Mouse (Mus musculus) neural tube, embryonic 13.5 days (tissue): ENCODE results near the gene Gria3. TPM values are rescaled to one million over a fixed set of nuclear protein-coding genes. Genes with fewer than 3 reads are reported as not detected.

ENCODE experiments used
- ATAC-seq: fragments of 200-750 bp; cut with Nextera tagmentation; 2 replicates; pipeline ENCODE4 v1.8.0; 2017; ENCODE audit warnings: low read depth, mild to moderate bottlenecking, moderate TSS enrichment, moderate library complexity
- H3K27ac ChIP-seq: fragments of 300-500 bp; sonication (generic); replicated peaks from 2 replicates; pipeline ENCODE4 v1.5.1; 2015; ENCODE audit warnings: moderate library complexity, mild to moderate bottlenecking, inconsistent platforms
- H3K27me3 ChIP-seq: fragments of 300-500 bp; sonication (generic); 2 replicates; pipeline ENCODE4 v1.6.1; 2015; ENCODE audit warnings: mild to moderate bottlenecking, inconsistent platforms
- H3K36me3 ChIP-seq: fragments of 300-500 bp; sonication (generic); 2 replicates; pipeline ENCODE4 v1.6.1; 2015; ENCODE audit warnings: mild to moderate bottlenecking, inconsistent platforms
- H3K4me1 ChIP-seq: fragments of 300-500 bp; sonication (generic); replicated peaks from 2 replicates; pipeline ENCODE4 v1.6.1; 2015; ENCODE audit warnings: inconsistent platforms
- H3K4me2 ChIP-seq: fragments of 300-500 bp; sonication (generic); 2 replicates; pipeline ENCODE4 v1.6.1; 2015; ENCODE audit warnings: inconsistent platforms, mild to moderate bottlenecking, moderate library complexity
- H3K4me3 ChIP-seq: fragments of 300-500 bp; sonication (generic); 2 replicates; pipeline ENCODE4 v1.5.1; 2015; ENCODE audit warnings: mild to moderate bottlenecking, inconsistent platforms
- H3K9ac ChIP-seq: fragments of 300-500 bp; sonication (generic); 2 replicates; pipeline ENCODE4 v1.6.1; 2015; ENCODE audit warnings: moderate library complexity, mild to moderate bottlenecking, inconsistent platforms
- H3K9me3 ChIP-seq: fragments of 300-500 bp; sonication (generic); 2 replicates; pipeline ENCODE4 v1.6.1; 2016; ENCODE audit warnings: inconsistent platforms
- WGBS: fragments of 180-500 bp; shearing (Covaris S2); methylation state at CpG from one replicate; pipeline ENCODE4 v1.1.7; 2015; 5-methylcytosine and 5-hydroxymethylcytosine counted together
- polyA plus RNA-seq: library from polyadenylated mRNA; unstranded; fragments of >200 nt; fragmentation: Nextera tagmentation; extraction: Ambion mirVana; gene quantifications from 2 replicates; pipeline ENCODE4 v1.2.1, GENCODE M21; 2015

The Gria3 gene
- polyA plus RNA-seq: 9.0 and 13.6 TPM in 2 replicates

DNA sequence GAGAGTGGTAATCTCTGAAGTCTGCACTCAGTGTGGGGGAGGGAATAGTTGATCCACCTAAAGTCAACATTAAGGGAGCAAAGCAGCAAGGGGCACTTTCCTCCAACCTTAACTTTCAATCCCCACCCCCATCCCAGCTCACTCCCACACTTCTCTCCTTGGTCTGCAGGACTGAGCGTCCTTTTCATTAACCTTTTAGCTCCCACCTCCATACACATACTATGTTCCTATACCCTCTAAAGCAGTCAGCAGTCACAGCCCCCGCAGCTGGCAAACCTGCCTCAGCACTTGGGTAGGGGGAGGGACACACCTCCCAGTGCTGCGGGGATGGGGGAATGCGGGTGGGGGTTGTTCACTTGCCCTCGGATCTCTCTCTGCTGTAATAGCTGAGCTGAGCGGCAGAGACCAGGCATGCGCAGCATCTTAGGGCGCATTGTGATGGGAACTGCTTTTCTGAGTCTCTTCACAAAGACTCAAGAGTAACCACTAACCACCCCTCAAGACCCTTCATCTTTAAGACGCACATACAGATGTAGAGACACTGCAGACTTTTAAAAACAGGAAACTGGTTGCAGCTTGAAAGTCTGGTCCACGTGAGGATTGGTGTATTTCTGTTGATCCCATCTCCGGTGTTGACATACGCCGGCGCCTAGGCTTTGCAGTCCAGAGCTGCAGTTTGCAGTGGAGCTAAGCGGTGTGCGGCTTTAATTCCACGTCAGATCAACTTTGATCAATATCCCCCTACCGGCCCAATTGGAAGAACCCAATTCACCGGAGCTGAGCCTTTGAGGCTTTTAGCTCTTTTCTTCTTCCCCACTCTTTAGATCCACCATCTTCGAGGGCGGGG is at the start of gene Gria3:
TSS of gene Gria3 (plus strand) at position 797 of the 847 bp plus-strand sequence.
- H3K27me3 ChIP-seq: no peaks in the 10 kb centered on the region
- H3K9me3 ChIP-seq: no peaks in the 10 kb centered on the region
- ATAC-seq: peak; percentile 78
- 0 out of 2 replicates have a peak, but pooled peaks cover 4% of the 10 kb centered on the region for H3K4me1 ChIP-seq
- peak within 1 kb of the TSS; percentile 71 for H3K9ac ChIP-seq
- peak within 1 kb of the TSS; percentile 48 for H3K4me3 ChIP-seq
- 23% methylated on average over 21 of the region's 21 CpGs for WGBS
- H3K27ac ChIP-seq: peak within 1 kb of the TSS; percentile 46; the same call in 1 of the 2 replicates
- peak within 1 kb of the TSS; percentile 69 for H3K4me2 ChIP-seq
- H3K36me3 ChIP-seq: no peaks in the 10 kb centered on the region

DNA sequence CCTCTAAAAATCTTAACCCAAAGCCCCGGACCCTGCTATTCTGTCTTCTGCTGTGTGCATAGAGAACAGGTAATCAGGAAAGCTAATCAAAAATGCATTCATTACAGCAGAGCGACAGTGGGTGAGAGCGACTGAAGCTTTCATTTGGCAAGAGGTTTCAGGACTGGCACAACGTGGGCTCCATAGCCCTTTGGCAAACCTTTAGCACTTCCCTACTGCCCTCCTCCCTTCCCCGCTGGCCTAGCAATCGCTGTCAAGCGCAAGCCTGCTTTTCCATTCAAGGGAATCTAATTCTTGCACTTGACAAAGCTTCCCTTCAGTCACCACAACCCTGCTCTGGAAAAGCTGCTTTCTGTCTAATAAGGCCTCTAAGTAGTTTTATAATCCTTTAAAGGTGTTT is 13.6 kb upstream of the Gria3 start:
- Histone ChIP-seq H3K27me3 (no peaks in the 10 kb centered on the region), H3K4me3 (no peak overlapping the region), H3K9ac (no peak overlapping the region), H3K9me3 (no peaks in the 10 kb centered on the region), H3K27ac (no peak overlapping the region), H3K4me2 (no peak overlapping the region), H3K36me3 (no peaks in the 10 kb centered on the region), H3K4me1 (no peaks in the 10 kb centered on the region)
- no peak for ATAC-seq
- 51% methylated on average over 7 of the region's 7 CpGs for WGBS

DNA sequence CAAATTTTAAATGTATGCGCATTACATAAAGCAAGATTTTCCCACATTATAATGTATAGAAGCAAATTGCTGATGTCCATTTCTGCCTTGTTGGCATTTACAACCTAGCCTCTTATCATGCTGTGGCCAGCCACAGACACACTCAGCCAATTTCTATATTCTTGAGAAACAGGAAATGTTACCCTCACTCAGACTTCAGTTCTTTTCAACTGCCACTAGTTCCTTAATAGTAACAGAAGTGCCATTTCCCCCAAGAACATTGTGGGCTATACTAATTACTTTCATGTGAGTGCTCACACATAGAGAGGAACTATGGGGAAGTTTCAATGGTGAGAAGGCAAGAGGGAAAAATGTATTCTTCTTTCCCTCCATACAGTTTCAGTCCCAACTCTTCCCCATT is 11.6 kb upstream of the Gria3 start:
- Histone ChIP-seq H3K27ac (no peak overlapping the region), H3K4me2 (no peak overlapping the region), H3K4me1 (no peaks in the 10 kb centered on the region), H3K9me3 (no peaks in the 10 kb centered on the region), H3K27me3 (no peaks in the 10 kb centered on the region), H3K4me3 (no peak overlapping the region), H3K36me3 (no peaks in the 10 kb centered on the region), H3K9ac (no peak overlapping the region)
- WGBS: 94% methylated on average over 1 of the region's 1 CpGs
- no peak for ATAC-seq

DNA sequence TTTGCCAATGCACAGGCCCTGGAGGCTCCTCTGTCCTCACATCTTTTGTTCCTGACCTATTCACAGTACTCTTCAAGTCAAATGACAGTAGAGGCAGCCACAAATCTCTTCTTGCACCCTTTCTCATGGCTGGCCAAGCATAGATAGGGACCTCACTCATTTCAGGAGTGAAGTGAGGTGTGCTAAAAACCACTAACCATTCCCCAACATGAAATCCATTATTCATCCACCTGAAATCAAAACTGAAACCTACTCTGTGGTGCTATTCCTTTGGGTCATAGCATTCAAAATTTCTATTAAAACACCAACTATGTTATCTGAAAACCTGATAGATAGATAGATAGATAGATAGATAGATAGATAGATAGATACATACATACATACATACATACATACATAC is 2.2 kb upstream of the Gria3 start:
- Histone ChIP-seq H3K36me3 (no peaks in the 10 kb centered on the region), H3K27ac (no peak overlapping the region), H3K9me3 (no peaks in the 10 kb centered on the region), H3K4me2 (no peak overlapping the region), H3K9ac (no peak overlapping the region), H3K4me1 (0 out of 2 replicates have a peak, but pooled peaks cover 2% of the 10 kb centered on the region), H3K4me3 (no peak overlapping the region), H3K27me3 (no peaks in the 10 kb centered on the region)
- ATAC-seq: no peak

DNA sequence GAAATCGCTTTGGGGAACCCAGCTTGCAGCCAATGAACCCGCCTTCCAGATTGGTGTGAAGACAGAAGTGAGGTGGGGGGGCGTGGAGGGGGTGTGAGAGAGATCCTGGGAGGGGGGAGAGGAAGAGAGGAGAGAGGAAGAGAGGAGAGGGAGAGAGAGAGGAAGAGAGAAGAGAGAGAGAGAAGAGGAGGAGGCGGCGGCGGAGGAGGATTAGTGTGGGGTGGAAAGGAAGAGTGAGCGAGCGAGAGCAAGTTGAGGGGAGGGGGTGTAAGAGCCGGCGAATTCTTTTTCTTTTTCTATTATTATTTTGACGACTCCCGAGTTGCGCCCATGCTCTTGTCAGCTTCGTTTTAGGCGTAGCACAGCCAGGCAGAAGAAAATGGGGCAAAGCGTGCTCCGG is 532 bp downstream of the Gria3 start:
- Histone ChIP-seq H3K27ac (0 out of 2 replicates have a peak overlapping the region, but pooled peaks have one; percentile 42), H3K4me1 (peaks cover 8% of the 10 kb centered on the region; the same call in 1 of the 2 replicates)

DNA sequence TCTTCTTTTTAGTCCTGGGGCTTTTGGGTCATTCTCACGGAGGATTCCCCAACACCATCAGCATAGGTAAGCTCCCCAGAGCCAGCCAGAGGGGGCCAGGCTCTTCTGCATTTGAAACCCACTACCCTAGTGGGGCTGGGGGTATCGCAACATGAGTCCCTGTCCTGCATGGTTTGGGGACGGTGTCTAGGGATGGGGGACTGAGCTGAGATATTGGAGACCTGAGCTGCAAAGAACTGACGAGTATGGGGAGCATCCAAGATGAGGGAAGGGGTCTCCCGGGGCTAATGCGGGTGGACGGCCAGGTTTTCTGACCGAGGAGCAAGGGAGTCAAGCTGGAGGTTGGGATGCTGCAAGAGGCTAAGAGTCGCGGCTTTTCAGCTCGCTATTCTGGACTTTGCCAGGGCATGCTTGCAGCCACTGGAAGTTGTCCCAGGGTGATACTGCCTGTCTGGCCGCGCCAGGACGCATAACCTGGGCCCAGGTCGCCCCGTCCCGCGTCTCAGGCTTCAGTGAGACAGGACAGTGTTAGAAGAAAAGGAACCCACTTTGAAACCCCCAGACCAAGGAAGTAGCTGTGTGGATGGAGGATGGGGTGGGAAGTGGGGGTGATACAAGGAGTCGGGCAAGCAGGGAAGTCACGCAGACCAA is 1.1 kb downstream of the Gria3 start:
- Histone ChIP-seq H3K4me3 (peak overlapping the region; percentile 48), H3K9me3 (no peaks in the 10 kb centered on the region), H3K27me3 (no peaks in the 10 kb centered on the region), H3K27ac (0 out of 2 replicates have a peak overlapping the region, but pooled peaks have one; percentile 42), H3K36me3 (no peaks in the 10 kb centered on the region), H3K4me2 (peak overlapping the region; percentile 69), H3K4me1 (peaks cover 8% of the 10 kb centered on the region; the same call in 1 of the 2 replicates), H3K9ac (peak overlapping the region; percentile 71)
- 15% methylated on average over 20 of the region's 20 CpGs for WGBS
- ATAC-seq: peak; percentile 49

More for the DNA sequence above, 532 bp downstream of the Gria3 start:
- Histone ChIP-seq H3K9ac (peak overlapping the region; percentile 71), H3K4me2 (peak overlapping the region; percentile 69), H3K36me3 (no peaks in the 10 kb centered on the region), H3K27me3 (no peaks in the 10 kb centered on the region), H3K4me3 (peak overlapping the region; percentile 48), H3K9me3 (no peaks in the 10 kb centered on the region)
- peak; percentile 36 for ATAC-seq
- 22% methylated on average over 17 of the region's 17 CpGs for WGBS

DNA sequence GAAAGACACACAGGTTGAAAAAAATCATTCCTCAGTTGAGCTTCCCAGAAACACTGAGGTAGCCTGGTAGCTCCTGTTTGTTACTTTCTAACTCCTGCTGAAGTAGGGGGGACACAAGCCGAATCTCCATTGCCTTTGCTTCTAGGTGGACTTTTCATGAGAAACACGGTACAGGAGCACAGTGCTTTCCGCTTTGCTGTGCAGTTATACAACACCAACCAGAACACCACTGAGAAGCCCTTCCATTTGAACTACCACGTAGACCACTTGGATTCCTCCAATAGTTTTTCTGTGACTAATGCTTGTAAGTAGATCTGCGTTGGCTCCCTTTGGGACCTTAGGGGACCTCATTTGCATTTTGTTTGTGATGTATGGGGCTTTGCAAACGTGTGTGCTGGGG is 2.0 kb downstream of the Gria3 start:
- Histone ChIP-seq H3K4me3 (peak overlapping the region; percentile 48), H3K27me3 (no peaks in the 10 kb centered on the region), H3K36me3 (no peaks in the 10 kb centered on the region), H3K4me1 (peaks cover 8% of the 10 kb centered on the region; the same call in 1 of the 2 replicates), H3K9me3 (no peaks in the 10 kb centered on the region), H3K4me2 (peak overlapping the region; percentile 69), H3K9ac (peak overlapping the region; percentile 38; the same call in 1 of the 2 replicates), H3K27ac (no peak overlapping the region)
- WGBS: 18% methylated on average over 6 of the region's 6 CpGs
- ATAC-seq: no peak

DNA sequence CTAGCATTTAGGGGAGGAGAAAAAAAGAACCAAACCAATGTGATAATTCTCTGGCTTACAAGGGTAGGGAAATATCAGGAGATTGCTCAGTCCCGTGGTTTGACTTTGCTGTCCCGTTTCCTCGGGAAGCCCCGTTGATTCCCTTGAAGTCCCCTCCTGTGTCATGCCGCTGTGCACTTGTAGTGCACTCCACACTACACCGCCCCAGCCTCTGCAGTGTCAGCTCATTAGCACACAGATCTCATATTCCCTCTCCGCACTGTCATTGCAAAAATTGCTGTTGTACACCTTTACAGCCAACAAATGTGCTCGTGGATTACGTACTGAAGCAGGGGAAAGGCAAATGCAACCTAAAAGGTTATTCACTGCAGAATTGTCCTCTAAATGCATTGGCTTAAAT is 5.6 kb downstream of the Gria3 start:
- H3K4me1 ChIP-seq: peaks cover 8% of the 10 kb centered on the region; the same call in 1 of the 2 replicates
- H3K9ac ChIP-seq: no peak overlapping the region
- no peaks in the 10 kb centered on the region for H3K9me3 ChIP-seq
- H3K27ac ChIP-seq: no peak overlapping the region
- H3K36me3 ChIP-seq: no peaks in the 10 kb centered on the region
- WGBS: 39% methylated on average over 9 of the region's 9 CpGs
- H3K4me2 ChIP-seq: peak overlapping the region; percentile 24
- no peak for ATAC-seq
- no peaks in the 10 kb centered on the region for H3K27me3 ChIP-seq
- no peak overlapping the region for H3K4me3 ChIP-seq

DNA sequence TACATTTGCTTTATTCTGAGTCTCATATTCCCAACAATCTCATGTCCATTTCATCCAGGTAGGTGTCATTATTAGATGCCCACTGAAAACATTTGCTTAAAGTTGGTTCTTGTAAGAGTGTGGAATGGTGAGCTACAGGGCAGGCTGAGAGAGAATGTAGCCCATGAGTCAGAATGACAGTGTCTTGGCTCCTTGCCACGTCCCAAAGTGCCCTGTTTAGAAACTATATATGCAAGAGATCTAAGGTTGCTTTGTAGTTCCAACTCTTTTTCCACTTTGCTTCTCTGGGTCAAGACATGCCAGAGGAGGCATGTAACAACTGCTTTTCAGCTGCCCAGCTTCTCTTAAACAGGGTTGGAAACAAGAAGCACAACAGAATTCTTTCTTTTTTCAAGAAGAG is 9.1 kb downstream of the Gria3 start:
- no peak for ATAC-seq
- Histone ChIP-seq H3K9ac (no peak overlapping the region), H3K36me3 (no peaks in the 10 kb centered on the region), H3K4me2 (no peak overlapping the region), H3K4me1 (peaks cover 5% of the 10 kb centered on the region; the same call in 1 of the 2 replicates), H3K27me3 (no peaks in the 10 kb centered on the region), H3K4me3 (no peak overlapping the region), H3K9me3 (no peaks in the 10 kb centered on the region), H3K27ac (no peak overlapping the region)
- WGBS: 48% methylated on average over 1 of the region's 1 CpGs

DNA sequence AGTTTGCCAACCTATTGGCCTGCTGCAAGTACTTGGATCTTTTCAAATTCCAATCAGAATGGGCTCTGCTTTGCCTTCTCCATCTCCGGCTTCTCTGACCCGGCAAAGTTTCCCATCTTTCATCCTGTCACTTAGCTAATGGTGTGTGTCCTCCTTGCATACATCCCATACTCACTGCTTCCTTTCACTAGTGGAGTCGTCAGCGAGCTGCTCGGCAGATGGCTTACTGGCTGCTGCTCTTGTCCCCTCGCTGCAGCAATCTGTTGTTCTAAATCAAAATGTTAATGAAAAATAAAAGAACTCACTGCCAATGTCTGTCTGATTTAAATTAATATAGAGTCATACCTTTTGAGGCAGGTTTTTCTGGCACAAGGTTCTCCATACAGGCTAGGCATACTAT is 25.0 kb downstream of the Gria3 start:
- Histone ChIP-seq H3K9ac (no peak overlapping the region), H3K27me3 (no peaks in the 10 kb centered on the region), H3K27ac (0 out of 2 replicates have a peak overlapping the region, but pooled peaks have one; percentile 18), H3K4me1 (no peaks in the 10 kb centered on the region), H3K9me3 (no peaks in the 10 kb centered on the region), H3K4me3 (no peak overlapping the region), H3K36me3 (no peaks in the 10 kb centered on the region), H3K4me2 (peak overlapping the region; percentile 29)
- ATAC-seq: peak; percentile 67; the same call in 1 of the 2 replicates
- 45% methylated on average over 6 of the region's 6 CpGs for WGBS

DNA sequence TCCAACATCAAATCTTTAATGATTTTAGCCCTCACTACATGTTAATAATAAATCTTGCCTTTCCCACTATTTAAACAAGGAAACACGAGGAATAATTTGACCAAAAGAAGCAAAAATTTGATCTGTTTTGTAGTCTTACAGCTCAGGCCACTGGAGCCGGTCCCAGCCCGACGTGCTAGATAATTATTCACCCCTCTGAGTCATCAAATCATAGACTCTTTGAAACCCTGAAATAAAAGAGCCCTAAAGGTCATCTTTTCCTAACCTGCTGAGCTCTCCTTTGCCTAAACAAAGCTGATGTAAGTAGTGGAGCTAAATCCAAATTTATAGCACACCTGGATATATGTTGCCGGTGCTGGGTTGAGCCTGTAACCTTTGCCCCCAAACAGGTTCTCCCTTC is 27.4 kb downstream of the Gria3 start:
- H3K4me3 ChIP-seq: no peak overlapping the region
- ATAC-seq: no peak
- H3K4me1 ChIP-seq: no peaks in the 10 kb centered on the region
- no peaks in the 10 kb centered on the region for H3K9me3 ChIP-seq
- no peak overlapping the region for H3K9ac ChIP-seq
- no peaks in the 10 kb centered on the region for H3K27me3 ChIP-seq
- no peak overlapping the region for H3K4me2 ChIP-seq
- H3K27ac ChIP-seq: no peak overlapping the region
- WGBS: 77% methylated on average over 5 of the region's 5 CpGs
- no peaks in the 10 kb centered on the region for H3K36me3 ChIP-seq

DNA sequence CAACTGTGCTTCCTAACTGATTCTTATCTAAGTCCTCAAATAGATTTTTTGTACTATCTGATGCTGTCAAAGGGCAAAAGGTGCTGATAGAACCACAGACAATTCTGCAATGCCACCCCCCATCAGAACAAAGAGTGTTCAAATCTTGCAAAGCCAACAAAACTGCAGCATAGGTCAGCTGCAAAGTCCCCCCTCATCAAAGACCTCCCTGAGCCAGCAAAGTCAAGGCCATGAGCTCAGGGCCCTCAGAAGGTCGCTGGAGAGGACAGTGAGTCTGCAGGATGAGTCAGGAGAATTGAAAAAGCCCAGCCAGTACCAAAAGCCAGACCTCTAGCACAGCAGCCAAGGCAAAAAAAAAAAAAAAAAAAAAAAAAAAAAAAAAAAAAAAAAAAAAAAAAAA is 34.9 kb downstream of the Gria3 start:
- H3K9me3 ChIP-seq: no peaks in the 10 kb centered on the region
- H3K36me3 ChIP-seq: no peaks in the 10 kb centered on the region
- ATAC-seq: no peak
- H3K27me3 ChIP-seq: no peaks in the 10 kb centered on the region
- no peak overlapping the region for H3K9ac ChIP-seq
- WGBS: 33% methylated on average over 1 of the region's 1 CpGs
- no peak overlapping the region for H3K4me3 ChIP-seq
- H3K27ac ChIP-seq: no peak overlapping the region
- H3K4me2 ChIP-seq: no peak overlapping the region
- H3K4me1 ChIP-seq: no peaks in the 10 kb centered on the region
